Mouse (Mus musculus) kidney, adult 2 months (tissue): Measurements from ENCODE around the gene Zfp882.

ENCODE experiments used
- CTCF ChIP-seq: fragments of 200-500 bp; conservative IDR thresholded peaks from 2 replicates; pipeline ENCODE4 v1.5.1; 2011; ENCODE audit warnings: low read depth, mild to moderate bottlenecking, control low read depth, low read length, moderate library complexity, mixed read lengths; ENCODE audit not compliant: insufficient read depth, insufficient read length
- POLR2A ChIP-seq: fragments of 200-500 bp; IDR thresholded peaks from one replicate; pipeline ENCODE4 v1.6.1; 2011; ENCODE audit warnings: low read depth, low read length, control low read depth

GRCm38 (mm10) chr8:71927779-71928178 is 19.4 kb downstream of the Zfp882 start:
- TF ChIP-seq CTCF (no peak), POLR2A (no peak)
